Mouse (Mus musculus): ENCODE measurements around the gene Pou3f3. TPM values are rescaled to one million over a fixed set of nuclear protein-coding genes. Genes with fewer than 3 reads are reported as not detected.

The Pou3f3 gene
- polyA plus RNA-seq, 1 experiment from 2014 or later: 44.2 TPM

GRCm38 (mm10) chr1:42703851-42704613 is 8.5 kb downstream of the Pou3f3 start:
- Histone ChIP-seq H3K4me3 (peak overlapping the region; percentile 64), H3K4me1 (peaks cover 65% of the 10 kb centered on the region), H3K9me3 (replicated peaks) (no peaks in the 10 kb centered on the region), H3K4me2 (peak overlapping the region; percentile 86), H3K27me3 (0 out of 2 replicates have a peak, but pooled peaks cover 7% of the 10 kb centered on the region), H3K27ac (peak overlapping the region; percentile 95), H3K36me3 (ENCODE audit: poor library complexity, severe bottlenecking) (peaks cover 16% of the 10 kb centered on the region), H3K9ac (peak overlapping the region; percentile 84)
- ATAC-seq: peak; percentile 82
- 1% methylated on average over 26 of the region's 26 CpGs for WGBS

GRCm38 (mm10) chr1:42704981-42705810 is 9.6 kb downstream of the Pou3f3 start:
- no peak for ATAC-seq
- H3K27me3 ChIP-seq: 0 out of 2 replicates have a peak, but pooled peaks cover 10% of the 10 kb centered on the region
- 7% methylated on average over 17 of the region's 17 CpGs for WGBS
- H3K9ac ChIP-seq: peak overlapping the region; percentile 84
- peaks cover 9% of the 10 kb centered on the region; the same call in 1 of the 2 replicates for H3K36me3 ChIP-seq (ENCODE audit: poor library complexity, severe bottlenecking)
- H3K27ac ChIP-seq: peak overlapping the region; percentile 95
- H3K4me2 ChIP-seq: peak overlapping the region; percentile 86
- H3K4me3 ChIP-seq: peak overlapping the region; percentile 64
- peaks cover 77% of the 10 kb centered on the region for H3K4me1 ChIP-seq
- no peaks in the 10 kb centered on the region for H3K9me3 ChIP-seq (replicated peaks)

- ATAC-seq: no peak
- WGBS: 6% methylated on average over 8 of the region's 8 CpGs
- H3K4me1 ChIP-seq: peaks cover 81% of the 10 kb centered on the region
Observed at GRCm38 (mm10) chr1:42705811-42706160, 10.2 kb downstream of the Pou3f3 start.

GRCm38 (mm10) chr1:42707196-42707595 is 11.6 kb downstream of the Pou3f3 start:
- Histone ChIP-seq H3K4me2 (peak overlapping the region; percentile 86), H3K4me1 (peaks cover 86% of the 10 kb centered on the region), H3K9me3 (replicated peaks) (no peaks in the 10 kb centered on the region), H3K4me3 (peak overlapping the region; percentile 64), H3K36me3 (ENCODE audit: poor library complexity, severe bottlenecking) (peaks cover 6% of the 10 kb centered on the region; the same call in 1 of the 2 replicates), H3K27me3 (0 out of 2 replicates have a peak, but pooled peaks cover 10% of the 10 kb centered on the region), H3K9ac (peak overlapping the region; percentile 96), H3K27ac (peak overlapping the region; percentile 95)
- WGBS: 8% methylated on average over 5 of the region's 5 CpGs
- ATAC-seq: no peak

More at GRCm38 (mm10) chr1:42705811-42706160, 10.2 kb downstream of the Pou3f3 start:
- Histone ChIP-seq H3K4me2 (peak overlapping the region; percentile 86), H3K27me3 (0 out of 2 replicates have a peak, but pooled peaks cover 10% of the 10 kb centered on the region), H3K9me3 (replicated peaks) (no peaks in the 10 kb centered on the region), H3K36me3 (ENCODE audit: poor library complexity, severe bottlenecking) (peaks cover 8% of the 10 kb centered on the region; the same call in 1 of the 2 replicates), H3K4me3 (peak overlapping the region; percentile 64), H3K9ac (peak overlapping the region; percentile 84), H3K27ac (peak overlapping the region; percentile 95)

- peak overlapping the region; percentile 95 for H3K27ac ChIP-seq
- H3K27me3 ChIP-seq: 0 out of 2 replicates have a peak, but pooled peaks cover 10% of the 10 kb centered on the region
- H3K9ac ChIP-seq: peak overlapping the region; percentile 96
- H3K9me3 ChIP-seq (replicated peaks): no peaks in the 10 kb centered on the region
- peak overlapping the region; percentile 64 for H3K4me3 ChIP-seq
- H3K4me1 ChIP-seq: peaks cover 86% of the 10 kb centered on the region
- peaks cover 6% of the 10 kb centered on the region; the same call in 1 of the 2 replicates for H3K36me3 ChIP-seq (ENCODE audit: poor library complexity, severe bottlenecking)
- 10% methylated on average over 4 of the region's 4 CpGs for WGBS
- no peak for ATAC-seq
- H3K4me2 ChIP-seq: peak overlapping the region; percentile 86
Observed at GRCm38 (mm10) chr1:42707611-42708130, 12.1 kb downstream of the Pou3f3 start.

- ATAC-seq: no peak
- H3K4me3 ChIP-seq: peak overlapping the region; percentile 64
- 13% methylated on average over 1 of the region's 1 CpGs for WGBS
Observed at GRCm38 (mm10) chr1:42709024-42709423, 13.5 kb downstream of the Pou3f3 start.

GRCm38 (mm10) chr1:42709431-42710160 is 14.0 kb downstream of the Pou3f3 start:
- Histone ChIP-seq H3K9me3 (replicated peaks) (no peaks in the 10 kb centered on the region), H3K4me2 (peak overlapping the region; percentile 86), H3K27ac (peak overlapping the region; percentile 95), H3K36me3 (ENCODE audit: poor library complexity, severe bottlenecking) (peaks cover 3% of the 10 kb centered on the region; the same call in 1 of the 2 replicates), H3K4me3 (peak overlapping the region; percentile 64), H3K27me3 (0 out of 2 replicates have a peak, but pooled peaks cover 10% of the 10 kb centered on the region), H3K4me1 (peaks cover 74% of the 10 kb centered on the region), H3K9ac (peak overlapping the region; percentile 96)
- 10% methylated on average over 7 of the region's 7 CpGs for WGBS
- ATAC-seq: no peak

More at GRCm38 (mm10) chr1:42709024-42709423, 13.5 kb downstream of the Pou3f3 start:
- H3K27me3 ChIP-seq: 0 out of 2 replicates have a peak, but pooled peaks cover 10% of the 10 kb centered on the region
- H3K9me3 ChIP-seq (replicated peaks): no peaks in the 10 kb centered on the region
- H3K9ac ChIP-seq: peak overlapping the region; percentile 96
- peaks cover 77% of the 10 kb centered on the region for H3K4me1 ChIP-seq
- peak overlapping the region; percentile 95 for H3K27ac ChIP-seq
- peaks cover 3% of the 10 kb centered on the region; the same call in 1 of the 2 replicates for H3K36me3 ChIP-seq (ENCODE audit: poor library complexity, severe bottlenecking)
- peak overlapping the region; percentile 86 for H3K4me2 ChIP-seq

GRCm38 (mm10) chr1:42710234-42710633 is 14.7 kb downstream of the Pou3f3 start:
- no peaks in the 10 kb centered on the region for H3K9me3 ChIP-seq (replicated peaks)
- peak overlapping the region; percentile 64 for H3K4me3 ChIP-seq
- peaks cover under 1% of the 10 kb centered on the region; the same call in 1 of the 2 replicates for H3K36me3 ChIP-seq (ENCODE audit: poor library complexity, severe bottlenecking)
- no peak for ATAC-seq
- 0 out of 2 replicates have a peak, but pooled peaks cover 12% of the 10 kb centered on the region for H3K27me3 ChIP-seq
- peaks cover 72% of the 10 kb centered on the region for H3K4me1 ChIP-seq
- peak overlapping the region; percentile 96 for H3K9ac ChIP-seq
- peak overlapping the region; percentile 95 for H3K27ac ChIP-seq
- WGBS: 19% methylated on average over 4 of the region's 4 CpGs
- H3K4me2 ChIP-seq: peak overlapping the region; percentile 86

- Histone ChIP-seq H3K9ac (peak overlapping the region; percentile 96), H3K9me3 (replicated peaks) (no peaks in the 10 kb centered on the region), H3K4me2 (peak overlapping the region; percentile 86), H3K27me3 (0 out of 2 replicates have a peak, but pooled peaks cover 12% of the 10 kb centered on the region), H3K4me1 (peaks cover 66% of the 10 kb centered on the region), H3K4me3 (peak overlapping the region; percentile 64), H3K36me3 (ENCODE audit: poor library complexity, severe bottlenecking) (no peaks in the 10 kb centered on the region), H3K27ac (peak overlapping the region; percentile 95)
- no peak for ATAC-seq
- 0% methylated on average over 2 of the region's 2 CpGs for WGBS
Observed at GRCm38 (mm10) chr1:42710995-42711394, 15.4 kb downstream of the Pou3f3 start.

- peak overlapping the region; percentile 96 for H3K9ac ChIP-seq
- H3K27me3 ChIP-seq: 0 out of 2 replicates have a peak, but pooled peaks cover 12% of the 10 kb centered on the region
- H3K27ac ChIP-seq: peak overlapping the region; percentile 95
- peaks cover 59% of the 10 kb centered on the region for H3K4me1 ChIP-seq
- peak overlapping the region; percentile 64 for H3K4me3 ChIP-seq
- H3K4me2 ChIP-seq: peak overlapping the region; percentile 86
- no peaks in the 10 kb centered on the region for H3K36me3 ChIP-seq (ENCODE audit: poor library complexity, severe bottlenecking)
- H3K9me3 ChIP-seq (replicated peaks): no peaks in the 10 kb centered on the region
- 10% methylated on average over 8 of the region's 8 CpGs for WGBS
- ATAC-seq: peak; percentile 6; the same call in 1 of the 2 replicates
Observed at GRCm38 (mm10) chr1:42711456-42712310, 16.1 kb downstream of the Pou3f3 start.

Measured in forebrain, embryonic 13.5 days (tissue).